Mouse (Mus musculus) lung, postnatal 0 days (tissue): Measurements from ENCODE around the gene Dhx30.
A peak's percentile ranks its signal among the peaks of the same experiment; 100 is the strongest.

Source experiments
- CTCF ChIP-seq: IDR thresholded peaks from 2 replicates; pipeline ENCODE4 v1.5.1; 2016; ENCODE audit warnings: antibody characterized with exemption, mild to moderate bottlenecking
- EP300 ChIP-seq: IDR thresholded peaks from 2 replicates; pipeline ENCODE4 v1.6.1; 2016; ENCODE audit warnings: antibody characterized with exemption, mild to moderate bottlenecking, control low read depth

DNA sequence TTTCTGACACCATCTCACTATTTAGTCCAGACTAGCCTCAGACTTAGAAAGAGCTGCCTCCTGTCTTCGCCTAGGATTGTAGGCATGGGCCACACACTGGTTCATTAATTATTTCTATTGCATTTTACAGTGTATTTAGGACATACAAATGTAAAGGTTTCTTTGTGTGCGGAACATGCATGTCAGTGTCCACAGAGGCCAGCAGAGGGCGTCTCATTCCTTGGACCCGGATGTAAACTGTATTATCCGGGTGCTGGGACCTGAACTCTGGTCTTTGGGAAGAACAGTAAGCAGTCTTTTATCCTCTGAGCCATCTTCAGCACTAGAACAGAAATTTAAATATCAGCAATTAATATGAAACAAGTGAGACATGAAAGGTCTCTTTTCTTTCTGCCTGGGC, 16.5 kb upstream of the Dhx30 start:
- TF ChIP-seq CTCF = peak; percentile 38
- no peak for TF ChIP-seq EP300
